Mouse (Mus musculus) hindbrain, embryonic 12.5 days (tissue): ENCODE results near the gene Arhgef16. TPM values are rescaled to one million over a fixed set of nuclear protein-coding genes. Genes with fewer than 3 reads are reported as not detected.

Source experiments
- ATAC-seq: fragments of 200-750 bp; cut with Nextera tagmentation; 2 replicates; pipeline ENCODE4 v1.8.0; 2017; ENCODE audit warnings: moderate TSS enrichment; ENCODE audit not compliant: low FRiP score
- H3K27ac ChIP-seq: fragments of 300-500 bp; sonication (generic); 2 replicates; pipeline ENCODE4 v1.5.1; 2016; ENCODE audit warnings: mild to moderate bottlenecking
- H3K27me3 ChIP-seq: fragments of 300-500 bp; sonication (generic); 2 replicates; pipeline ENCODE4 v1.6.1; 2016; ENCODE audit warnings: mild to moderate bottlenecking
- H3K36me3 ChIP-seq: fragments of 300-500 bp; sonication (generic); 2 replicates; pipeline ENCODE4 v1.6.1; 2016; ENCODE audit warnings: mild to moderate bottlenecking
- H3K4me1 ChIP-seq: fragments of 300-500 bp; sonication (generic); 2 replicates; pipeline ENCODE4 v1.6.1; 2016
- H3K4me2 ChIP-seq: fragments of 300-500 bp; sonication (generic); replicated peaks from 2 replicates; pipeline ENCODE4 v1.6.1; 2016; ENCODE audit warnings: mild to moderate bottlenecking
- H3K4me3 ChIP-seq: fragments of 300-500 bp; sonication (generic); 2 replicates; pipeline ENCODE4 v1.5.1; 2016; ENCODE audit warnings: mild to moderate bottlenecking
- H3K9ac ChIP-seq: fragments of 300-500 bp; sonication (generic); 2 replicates; pipeline ENCODE4 v1.6.1; 2016; ENCODE audit warnings: mild to moderate bottlenecking, moderate library complexity
- H3K9me3 ChIP-seq: fragments of 300-500 bp; sonication (generic); replicated peaks from 2 replicates; pipeline ENCODE4 v1.6.1; 2016; ENCODE audit warnings: mild to moderate bottlenecking
- WGBS: fragments of 180-500 bp; shearing (Covaris S2); methylation state at CpG from one replicate; pipeline ENCODE4 v1.1.7; 2016; 5-methylcytosine and 5-hydroxymethylcytosine counted together
- polyA plus RNA-seq: library from polyadenylated mRNA; unstranded; fragments of >200 nt; fragmentation: Nextera tagmentation; extraction: Ambion mirVana; gene quantifications from 2 replicates; pipeline ENCODE4 v1.2.1, GENCODE M21; 2016

Arhgef16 gene
- 3.0 and 4.1 TPM in 2 replicates for polyA plus RNA-seq

GRCm38 (mm10) chr4:154301466-154301881, at the start of gene Arhgef16:
TSS of gene Arhgef16 (minus strand) at chr4:154301676.
- Histone ChIP-seq H3K27ac (no peak within 1 kb of the TSS), H3K9me3 (no peaks in the 10 kb centered on the region), H3K27me3 (peaks cover 50% of the 10 kb centered on the region), H3K4me3 (no peak within 1 kb of the TSS), H3K4me2 (no peak within 1 kb of the TSS), H3K36me3 (no peaks in the 10 kb centered on the region), H3K4me1 (peaks cover 12% of the 10 kb centered on the region), H3K9ac (no peak within 1 kb of the TSS)
- peak; percentile 50; the same call in 1 of the 2 replicates for ATAC-seq
- WGBS, result 29% methylated on average over 7 of the region's 7 CpGs

GRCm38 (mm10) chr4:154348197-154348786, 46.8 kb upstream of the Arhgef16 start:
- no peak overlapping the region for H3K27ac ChIP-seq
- 52% methylated on average over 11 of the region's 11 CpGs for WGBS
- no peak for ATAC-seq
- H3K4me2 ChIP-seq, result no peak overlapping the region
- no peaks in the 10 kb centered on the region for H3K9me3 ChIP-seq
- peaks cover 22% of the 10 kb centered on the region for H3K4me1 ChIP-seq
- no peak overlapping the region for H3K4me3 ChIP-seq
- no peak overlapping the region for H3K9ac ChIP-seq
- peaks cover 6% of the 10 kb centered on the region; the same call in 1 of the 2 replicates for H3K27me3 ChIP-seq
- H3K36me3 ChIP-seq, result 0 out of 2 replicates have a peak, but pooled peaks cover 1% of the 10 kb centered on the region

- no peak overlapping the region for H3K4me2 ChIP-seq
These were observed 45.5 kb upstream of the Arhgef16 start for GRCm38 (mm10) chr4:154346731-154347522.

GRCm38 (mm10) chr4:154336650-154337049, 35.2 kb upstream of the Arhgef16 start:
- peaks cover 33% of the 10 kb centered on the region for H3K4me1 ChIP-seq
- peaks cover 15% of the 10 kb centered on the region for H3K36me3 ChIP-seq
- WGBS, result 15% methylated on average over 10 of the region's 10 CpGs
- ATAC-seq, result no peak
- no peak overlapping the region for H3K4me3 ChIP-seq
- no peaks in the 10 kb centered on the region for H3K9me3 ChIP-seq
- no peak overlapping the region for H3K9ac ChIP-seq
- H3K4me2 ChIP-seq, result no peak overlapping the region
- H3K27ac ChIP-seq, result no peak overlapping the region; the same call in 1 of the 2 replicates
- H3K27me3 ChIP-seq, result peaks cover 22% of the 10 kb centered on the region

More at GRCm38 (mm10) chr4:154346731-154347522, 45.5 kb upstream of the Arhgef16 start:
- Histone ChIP-seq H3K9me3 (no peaks in the 10 kb centered on the region), H3K27ac (no peak overlapping the region), H3K9ac (no peak overlapping the region), H3K27me3 (peaks cover 6% of the 10 kb centered on the region; the same call in 1 of the 2 replicates), H3K4me1 (peaks cover 22% of the 10 kb centered on the region), H3K4me3 (no peak overlapping the region), H3K36me3 (peaks cover 6% of the 10 kb centered on the region; the same call in 1 of the 2 replicates)
- 46% methylated on average over 19 of the region's 19 CpGs for WGBS
- peak; percentile 65 for ATAC-seq

- peak within 1 kb of the TSS; percentile 40 for H3K4me2 ChIP-seq
- H3K4me1 ChIP-seq, result peaks cover 42% of the 10 kb centered on the region
- ATAC-seq, result 0 out of 2 replicates have a peak, but pooled peaks have one; percentile 39
These were observed 34.3 kb upstream of the Arhgef16 start, which contains the start of gene B230104I21Rik for GRCm38 (mm10) chr4:154335761-154336160. TSS of gene B230104I21Rik (plus strand) at chr4:154336127.

GRCm38 (mm10) chr4:154334699-154335402, 33.4 kb upstream of the Arhgef16 start:
- H3K4me2 ChIP-seq, result peak overlapping the region; percentile 40
- no peaks in the 10 kb centered on the region for H3K36me3 ChIP-seq
- peak overlapping the region; percentile 2; the same call in 1 of the 2 replicates for H3K27ac ChIP-seq
- H3K4me1 ChIP-seq, result peaks cover 46% of the 10 kb centered on the region
- H3K9ac ChIP-seq, result no peak overlapping the region
- peaks cover 22% of the 10 kb centered on the region for H3K27me3 ChIP-seq
- ATAC-seq, result peak; percentile 20; the same call in 1 of the 2 replicates
- H3K9me3 ChIP-seq, result no peaks in the 10 kb centered on the region
- no peak overlapping the region for H3K4me3 ChIP-seq
- 64% methylated on average over 37 of the region's 48 CpGs for WGBS

More at GRCm38 (mm10) chr4:154335761-154336160, 34.3 kb upstream of the Arhgef16 start, which contains the start of gene B230104I21Rik:
- H3K9ac ChIP-seq, result no peak within 1 kb of the TSS
- WGBS, result 64% methylated on average over 12 of the region's 12 CpGs
- peaks cover 22% of the 10 kb centered on the region for H3K27me3 ChIP-seq
- peak within 1 kb of the TSS; percentile 25; the same call in 1 of the 2 replicates for H3K27ac ChIP-seq
- no peak within 1 kb of the TSS for H3K4me3 ChIP-seq
- peaks cover 7% of the 10 kb centered on the region; the same call in 1 of the 2 replicates for H3K36me3 ChIP-seq
- no peaks in the 10 kb centered on the region for H3K9me3 ChIP-seq

- Histone ChIP-seq H3K9me3 (no peaks in the 10 kb centered on the region), H3K4me2 (no peak overlapping the region), H3K9ac (no peak overlapping the region), H3K27me3 (peaks cover 20% of the 10 kb centered on the region), H3K36me3 (no peaks in the 10 kb centered on the region), H3K4me3 (no peak overlapping the region), H3K27ac (peak overlapping the region; percentile 24; the same call in 1 of the 2 replicates), H3K4me1 (peaks cover 58% of the 10 kb centered on the region)
- 68% methylated on average over 8 of the region's 8 CpGs for WGBS
- ATAC-seq, result no peak
These were observed 31.8 kb upstream of the Arhgef16 start for GRCm38 (mm10) chr4:154333300-154333699.

GRCm38 (mm10) chr4:154331271-154331670, 29.8 kb upstream of the Arhgef16 start:
- Histone ChIP-seq H3K36me3 (no peaks in the 10 kb centered on the region), H3K4me1 (peaks cover 44% of the 10 kb centered on the region), H3K4me3 (no peak overlapping the region), H3K27ac (peak overlapping the region; percentile 8; the same call in 1 of the 2 replicates), H3K9me3 (no peaks in the 10 kb centered on the region), H3K27me3 (peaks cover 33% of the 10 kb centered on the region), H3K9ac (no peak overlapping the region), H3K4me2 (no peak overlapping the region)
- 24% methylated on average over 12 of the region's 12 CpGs for WGBS
- no peak for ATAC-seq

- Histone ChIP-seq H3K36me3 (no peaks in the 10 kb centered on the region), H3K27ac (0 out of 2 replicates have a peak overlapping the region, but pooled peaks have one; percentile 55), H3K27me3 (peaks cover 37% of the 10 kb centered on the region), H3K4me1 (peaks cover 42% of the 10 kb centered on the region), H3K4me3 (no peak overlapping the region), H3K9me3 (no peaks in the 10 kb centered on the region), H3K9ac (no peak overlapping the region), H3K4me2 (no peak overlapping the region)
- no peak for ATAC-seq
- WGBS, result 86% methylated on average over 7 of the region's 7 CpGs
These were observed 28.5 kb upstream of the Arhgef16 start for GRCm38 (mm10) chr4:154330001-154330400.

GRCm38 (mm10) chr4:154328836-154329235, 27.4 kb upstream of the Arhgef16 start:
- Histone ChIP-seq H3K27me3 (peaks cover 28% of the 10 kb centered on the region), H3K36me3 (no peaks in the 10 kb centered on the region), H3K4me2 (no peak overlapping the region), H3K27ac (peak overlapping the region; percentile 55; the same call in 1 of the 2 replicates), H3K4me3 (no peak overlapping the region), H3K4me1 (peaks cover 42% of the 10 kb centered on the region), H3K9me3 (no peaks in the 10 kb centered on the region), H3K9ac (no peak overlapping the region)
- ATAC-seq, result peak; percentile 71
- 9% methylated on average over 6 of the region's 6 CpGs for WGBS

- H3K4me1 ChIP-seq, result peaks cover 38% of the 10 kb centered on the region
- H3K4me2 ChIP-seq, result no peak overlapping the region
- H3K4me3 ChIP-seq, result no peak overlapping the region
- WGBS, result 6% methylated on average over 19 of the region's 20 CpGs
- H3K27me3 ChIP-seq, result peaks cover 28% of the 10 kb centered on the region
- no peak overlapping the region for H3K9ac ChIP-seq
- no peak; the same call in 1 of the 2 replicates for ATAC-seq
- H3K36me3 ChIP-seq, result no peaks in the 10 kb centered on the region
- no peaks in the 10 kb centered on the region for H3K9me3 ChIP-seq
- H3K27ac ChIP-seq, result no peak overlapping the region
These were observed 27.0 kb upstream of the Arhgef16 start for GRCm38 (mm10) chr4:154328431-154328830.
